ENCODE assay signal across 10 mouse cellular contexts in genomic region chr16:97697769-97698168, GRCm38 (mm10).
DNase-seq lines count a peak whose midpoint lies in the region; ATAC-seq lines count a peak whose summit lies in the region.
"Had no signal": no experiment of that assay in that cellular context is flagged by ENCODE, and none has a peak within 500 bp of the region (broad histone marks: within the 10 kb centered on the region; RNA-seq: fewer than 3 reads in every experiment).

No protein-coding gene starts in this region.

- no peaks in the 10 kb centered on the region for H3K27me3 ChIP-seq in liver, embryonic 11.5 days (replicated peaks; ENCODE audit: control insufficient read depth, insufficient read depth, low read length)
- no peaks in the 10 kb centered on the region for H3K27me3 ChIP-seq in stomach, embryonic 14.5 days (ENCODE audit: control insufficient read depth, insufficient read depth, low read length)
- no peaks in the 10 kb centered on the region for H3K27me3 ChIP-seq in forebrain, embryonic 10.5 days (ENCODE audit: poor library complexity, severe bottlenecking)
- H3K27me3 ChIP-seq: embryonic facial prominence, embryonic 15.5 days; hindbrain, embryonic 15.5 days had no signal

- H3K9ac ChIP-seq in liver, embryonic 11.5 days (ENCODE audit: low read depth, low read length): no peak overlapping the region
- H3K9ac ChIP-seq in stomach, embryonic 14.5 days (replicated peaks; ENCODE audit: low read depth, low read length): no peak overlapping the region
- H3K9ac ChIP-seq: embryonic facial prominence, embryonic 15.5 days; hindbrain, embryonic 15.5 days had no signal

- H3K27ac ChIP-seq in liver, embryonic 11.5 days (ENCODE audit: low read depth, low read length): no peak overlapping the region
- no peak overlapping the region for H3K27ac ChIP-seq in stomach, embryonic 14.5 days (ENCODE audit: low read length)
- no peak overlapping the region for H3K27ac ChIP-seq in forebrain, embryonic 10.5 days
- H3K27ac ChIP-seq: embryonic facial prominence, embryonic 15.5 days; hindbrain, embryonic 15.5 days had no signal

- no peaks in the 10 kb centered on the region for H3K4me1 ChIP-seq in liver, embryonic 11.5 days (replicated peaks; ENCODE audit: control insufficient read depth, insufficient read depth, low read length)
- H3K4me1 ChIP-seq in stomach, embryonic 14.5 days (ENCODE audit: control insufficient read depth, insufficient read depth, low read length): no peaks in the 10 kb centered on the region
- no peaks in the 10 kb centered on the region for H3K4me1 ChIP-seq in forebrain, embryonic 10.5 days
- H3K4me1 ChIP-seq: embryonic facial prominence, embryonic 15.5 days; hindbrain, embryonic 15.5 days had no signal

- peak; percentile 53; the same call in 1 of the 2 replicates for ATAC-seq in liver, embryonic 11.5 days (replicated peaks; ENCODE audit: low FRiP score)
- ATAC-seq in stomach, embryonic 14.5 days (ENCODE audit: insufficient number of reproducible peaks, insufficient read depth, low FRiP score, low read depth): peak; percentile 79; the same call in 1 of the 2 replicates
- ATAC-seq in frontal cortex, adult (ENCODE audit: low TSS enrichment): no peak

- intact Hi-C loops in left cerebral cortex, postnatal 4 days (cut with DNase I): no loop called here
- intact Hi-C loops in left cerebral cortex, postnatal 36 days (cut with DNase I): no loop called here

- H3K4me2 ChIP-seq in liver, embryonic 11.5 days: no peak overlapping the region
- no peak overlapping the region for H3K4me2 ChIP-seq in stomach, embryonic 14.5 days (replicated peaks; ENCODE audit: low read depth, low read length)
- H3K4me2 ChIP-seq: embryonic facial prominence, embryonic 15.5 days; hindbrain, embryonic 15.5 days had no signal

- 41% methylated on average over 1 of the region's 1 CpGs for WGBS in liver, embryonic 11.5 days
- 29% methylated on average over 1 of the region's 1 CpGs for WGBS in stomach, embryonic 14.5 days
- WGBS in forebrain, embryonic 10.5 days: 22% methylated on average over 1 of the region's 1 CpGs

- H3K36me3 ChIP-seq in liver, embryonic 11.5 days (ENCODE audit: control insufficient read depth, insufficient read depth, low read length): no peaks in the 10 kb centered on the region
- H3K36me3 ChIP-seq in stomach, embryonic 14.5 days (ENCODE audit: control insufficient read depth, insufficient read depth, low read length): no peaks in the 10 kb centered on the region
- no peaks in the 10 kb centered on the region for H3K36me3 ChIP-seq in forebrain, embryonic 10.5 days (replicated peaks)
- H3K36me3 ChIP-seq: embryonic facial prominence, embryonic 15.5 days; hindbrain, embryonic 15.5 days had no signal

- no peak overlapping the region for H3K4me3 ChIP-seq in liver, embryonic 11.5 days (ENCODE audit: low read depth, low read length)
- H3K4me3 ChIP-seq in stomach, embryonic 14.5 days (ENCODE audit: low read depth, low read length): no peak overlapping the region
- H3K4me3 ChIP-seq in forebrain, embryonic 10.5 days: no peak overlapping the region
- H3K4me3 ChIP-seq: embryonic facial prominence, embryonic 15.5 days; hindbrain, embryonic 15.5 days had no signal

- peak; percentile 11 for DNase-seq in left cerebral cortex, postnatal 4 days
- no peak for DNase-seq in left cerebral cortex, postnatal 36 days (ENCODE audit: low spot score in 2 of 2)
- DNase-seq in c-Kit-positive CD71-negative TER-119-negative erythroid progenitor cells, embryonic 14.5 days (ENCODE audit: low read depth): peak; percentile 19
- no peak for DNase-seq in liver, embryonic 11.5 days (ENCODE audit: low spot score)
- no peak for DNase-seq in right cerebral cortex, postnatal 36 days (ENCODE audit: low spot score in 2 of 2)
- DNase-seq in forebrain, embryonic 10.5 days (ENCODE audit: extremely low spot score, low spot score): no peak

- no peaks in the 10 kb centered on the region for H3K9me3 ChIP-seq in liver, embryonic 11.5 days (ENCODE audit: control insufficient read depth, low read length)
- H3K9me3 ChIP-seq in stomach, embryonic 14.5 days (ENCODE audit: control insufficient read depth, low read depth, low read length): no peaks in the 10 kb centered on the region
- H3K9me3 ChIP-seq in forebrain, embryonic 10.5 days: no peaks in the 10 kb centered on the region
- H3K9me3 ChIP-seq: embryonic facial prominence, embryonic 15.5 days; hindbrain, embryonic 15.5 days had no signal

Comparison
In these comparisons a context has a peak if more than half of its experiments do, and no peak if none do; other contexts are left out.
1. DNase-seq: peak in left cerebral cortex, postnatal 4 days (single experiment) and c-Kit-positive CD71-negative TER-119-negative erythroid progenitor cells, embryonic 14.5 days (single experiment); none in left cerebral cortex, postnatal 36 days (0 of 2), liver, embryonic 11.5 days (single experiment), right cerebral cortex, postnatal 36 days (0 of 2) and forebrain, embryonic 10.5 days (single experiment).